Mouse (Mus musculus): ENCODE results near the gene Fth1.
"Not testable (repeated sequence)": the region's sequence is repeated elsewhere in the genome, so short reads cannot be mapped to it uniquely, and the experiment has no call there.

The Fth1 gene

GRCm38 (mm10) chr19:9980258-9980657 is at the start of gene Fth1:
Fth1 (plus strand) TSS chr19:9980598.
- in situ Hi-C loops (cut with MboI; ENCODE audit: low pct_unique_long_range_greater_than_20kb in 1 of 2, low sequenced_read_pairs in 2 of 2, unreplicated experiment in 1 of 2) = no loop called here

- in situ Hi-C loops (cut with MboI; ENCODE audit: low pct_unique_long_range_greater_than_20kb in 1 of 2, low sequenced_read_pairs in 2 of 2, unreplicated experiment in 1 of 2) = not testable (repeated sequence)
These were observed 49.2 kb upstream of the Fth1 start for GRCm38 (mm10) chr19:9931167-9931607.

GRCm38 (mm10) chr19:9933908-9934307 is 46.5 kb upstream of the Fth1 start:
- in situ Hi-C loops (cut with MboI; ENCODE audit: low pct_unique_long_range_greater_than_20kb in 1 of 2, low sequenced_read_pairs in 2 of 2, unreplicated experiment in 1 of 2) = no loop called here

GRCm38 (mm10) chr19:9936579-9936978 is 43.8 kb upstream of the Fth1 start:
- in situ Hi-C loops (cut with MboI; ENCODE audit: low pct_unique_long_range_greater_than_20kb in 1 of 2, low sequenced_read_pairs in 2 of 2, unreplicated experiment in 1 of 2) = no loop called here

- in situ Hi-C loops (cut with MboI; ENCODE audit: low pct_unique_long_range_greater_than_20kb in 1 of 2, low sequenced_read_pairs in 2 of 2, unreplicated experiment in 1 of 2) = no loop called here
These were observed 43.0 kb upstream of the Fth1 start for GRCm38 (mm10) chr19:9937428-9937827.

- in situ Hi-C loops (cut with MboI; ENCODE audit: low pct_unique_long_range_greater_than_20kb in 1 of 2, low sequenced_read_pairs in 2 of 2, unreplicated experiment in 1 of 2) = no loop called here
These were observed 42.1 kb upstream of the Fth1 start for GRCm38 (mm10) chr19:9938156-9938823.

- in situ Hi-C loops (cut with MboI; ENCODE audit: low pct_unique_long_range_greater_than_20kb in 1 of 2, low sequenced_read_pairs in 2 of 2, unreplicated experiment in 1 of 2) = no loop called here
These were observed 41.5 kb upstream of the Fth1 start for GRCm38 (mm10) chr19:9938824-9939303.

GRCm38 (mm10) chr19:9939841-9940240 is 40.6 kb upstream of the Fth1 start:
- in situ Hi-C loops (cut with MboI; ENCODE audit: low pct_unique_long_range_greater_than_20kb in 1 of 2, low sequenced_read_pairs in 2 of 2, unreplicated experiment in 1 of 2) = no loop called here

- in situ Hi-C loops (cut with MboI; ENCODE audit: low pct_unique_long_range_greater_than_20kb in 1 of 2, low sequenced_read_pairs in 2 of 2, unreplicated experiment in 1 of 2) = no loop called here
These were observed 39.5 kb upstream of the Fth1 start for GRCm38 (mm10) chr19:9940903-9941302.

- in situ Hi-C loops (cut with MboI; ENCODE audit: low pct_unique_long_range_greater_than_20kb in 1 of 2, low sequenced_read_pairs in 2 of 2, unreplicated experiment in 1 of 2) = no loop called here
These were observed 38.6 kb upstream of the Fth1 start for GRCm38 (mm10) chr19:9941809-9942208.

GRCm38 (mm10) chr19:9942539-9943533 is 37.6 kb upstream of the Fth1 start:
- in situ Hi-C loops (cut with MboI; ENCODE audit: low pct_unique_long_range_greater_than_20kb in 1 of 2, low sequenced_read_pairs in 2 of 2, unreplicated experiment in 1 of 2) = no loop called here

- in situ Hi-C loops (cut with MboI; ENCODE audit: low pct_unique_long_range_greater_than_20kb in 1 of 2, low sequenced_read_pairs in 2 of 2, unreplicated experiment in 1 of 2) = no loop called here
These were observed 34.4 kb upstream of the Fth1 start for GRCm38 (mm10) chr19:9945800-9946564.

- in situ Hi-C loops (cut with MboI; ENCODE audit: low pct_unique_long_range_greater_than_20kb in 1 of 2, low sequenced_read_pairs in 2 of 2, unreplicated experiment in 1 of 2) = no loop called here
These were observed 33.4 kb upstream of the Fth1 start for GRCm38 (mm10) chr19:9946986-9947385.

- in situ Hi-C loops (cut with MboI; ENCODE audit: low pct_unique_long_range_greater_than_20kb in 1 of 2, low sequenced_read_pairs in 2 of 2, unreplicated experiment in 1 of 2) = no loop called here
These were observed 28.0 kb upstream of the Fth1 start for GRCm38 (mm10) chr19:9952390-9952789.

GRCm38 (mm10) chr19:9952912-9953311 is 27.5 kb upstream of the Fth1 start:
- in situ Hi-C loops (cut with MboI; ENCODE audit: low pct_unique_long_range_greater_than_20kb in 1 of 2, low sequenced_read_pairs in 2 of 2, unreplicated experiment in 1 of 2) = no loop called here

- in situ Hi-C loops (cut with MboI; ENCODE audit: low pct_unique_long_range_greater_than_20kb in 1 of 2, low sequenced_read_pairs in 2 of 2, unreplicated experiment in 1 of 2) = no loop called here
These were observed 26.2 kb upstream of the Fth1 start for GRCm38 (mm10) chr19:9954055-9954810.

- in situ Hi-C loops (cut with MboI; ENCODE audit: low pct_unique_long_range_greater_than_20kb in 1 of 2, low sequenced_read_pairs in 2 of 2, unreplicated experiment in 1 of 2) = no loop called here
These were observed 25.6 kb upstream of the Fth1 start for GRCm38 (mm10) chr19:9954811-9955202.

- in situ Hi-C loops (cut with MboI; ENCODE audit: low pct_unique_long_range_greater_than_20kb in 1 of 2, low sequenced_read_pairs in 2 of 2, unreplicated experiment in 1 of 2) = no loop called here
These were observed 25.0 kb upstream of the Fth1 start for GRCm38 (mm10) chr19:9955438-9955837.

Measured in mouse embryonic stem cell (cell line).